8 mouse cellular contexts compared by ENCODE assay signal in the genomic region with DNA sequence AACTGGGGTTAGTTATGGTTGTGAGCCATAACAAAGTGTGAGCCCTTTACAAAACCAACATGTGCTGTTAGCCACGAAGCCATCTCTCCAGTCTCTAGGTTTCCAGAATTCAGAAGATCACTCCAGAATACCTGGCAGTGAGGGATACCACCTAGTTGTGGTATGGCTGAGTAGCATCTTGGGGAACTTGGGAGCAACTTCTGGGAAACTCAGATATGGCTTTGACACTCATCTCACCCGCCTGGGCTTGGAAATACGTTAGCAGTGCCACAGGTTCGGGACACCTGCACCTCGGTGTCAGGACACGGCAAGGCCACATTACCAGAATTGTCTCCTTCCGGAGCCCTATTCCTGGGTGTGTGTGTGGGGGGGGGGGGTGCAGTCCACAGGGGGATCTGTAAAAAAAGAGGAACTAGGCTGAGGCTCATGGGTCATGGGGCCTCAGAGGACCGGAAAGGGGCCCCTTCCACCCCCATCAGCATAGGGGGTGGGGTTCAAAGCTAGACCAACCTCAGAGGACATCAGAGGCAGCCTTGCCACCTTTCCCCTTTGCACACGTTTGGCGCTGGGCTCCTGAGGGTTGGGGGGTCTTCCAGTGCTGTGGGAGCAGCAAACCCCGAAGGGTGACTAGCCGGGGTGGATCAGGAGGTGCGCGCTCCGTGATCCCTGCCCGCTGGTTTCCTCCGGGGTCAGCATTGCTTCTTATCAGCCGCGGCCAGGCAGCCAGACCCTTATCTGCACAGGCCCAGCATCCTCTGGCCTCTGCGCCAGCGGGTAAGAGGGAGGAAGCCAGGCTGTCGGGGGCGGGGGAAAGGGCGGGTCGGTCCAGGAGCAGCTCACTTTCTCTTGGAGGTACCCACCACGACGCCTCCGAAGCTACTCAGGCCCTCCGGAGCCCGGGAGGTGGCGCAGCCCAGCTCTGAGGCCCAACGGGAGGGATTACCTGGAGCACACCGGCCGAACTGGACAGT. TPM values are rescaled to one million over a fixed set of nuclear protein-coding genes. Genes with fewer than 3 reads are reported as not detected.
DNase-seq lines count a peak whose midpoint lies in the region; ATAC-seq and TF ChIP-seq lines count a peak whose summit lies in the region.

Gene Lyl1, plus strand, starts transcription at position 517 of the 971 bp plus-strand sequence.

- DNase-seq in cerebellum, postnatal 25 days = peak; percentile 29 to 40
- no peak for DNase-seq in cerebellum, adult 11 months
- peak; percentile 79 for DNase-seq in forebrain, embryonic 11.5 days (ENCODE audit: low spot score)
- peak; percentile 79 for DNase-seq in heart, postnatal 36 days
- peak; percentile 74 for DNase-seq in limb, embryonic 10.5 days (ENCODE audit: low spot score)
- peak; percentile 78 for DNase-seq in stomach, postnatal 0 days (ENCODE audit: low spot score)
- DNase-seq in retina, embryonic 14.5 days (ENCODE audit: low spot score) = no peak

- H3K27ac ChIP-seq in forebrain, embryonic 11.5 days (ENCODE audit: low read depth, low read length) = 0 out of 2 replicates have a peak within 1 kb of the TSS, but pooled peaks have one; percentile 6
- H3K27ac ChIP-seq in limb, embryonic 10.5 days = peak within 1 kb of the TSS; percentile 43
- H3K27ac ChIP-seq in stomach, postnatal 0 days (replicated peaks) = peak within 1 kb of the TSS; percentile 70

- peak; percentile 34; the same call in 1 of the 2 replicates for ATAC-seq in forebrain, embryonic 11.5 days (replicated peaks; ENCODE audit: low FRiP score)
- ATAC-seq in megakaryocyte-erythroid progenitor cell, adult 5-6 weeks (replicated peaks; ENCODE audit: low FRiP score, low TSS enrichment, poor library complexity, severe bottlenecking) = peak; percentile 72
- peak; percentile 25 for ATAC-seq in stomach, postnatal 0 days (ENCODE audit: low FRiP score, low TSS enrichment)

- peak; percentile 50 for TF ChIP-seq CTCF in stomach, postnatal 0 days (IDR thresholded peaks at IDR 0.05; ENCODE audit: low read depth)

- 10% methylated on average over 34 of the region's 34 CpGs for WGBS in forebrain, embryonic 11.5 days
- 9% methylated on average over 34 of the region's 34 CpGs for WGBS in limb, embryonic 10.5 days
- WGBS in stomach, postnatal 0 days = 20% methylated on average over 31 of the region's 34 CpGs

- peaks cover 7% of the 10 kb centered on the region; the same call in 1 of the 2 replicates for H3K4me1 ChIP-seq in forebrain, embryonic 11.5 days (replicated peaks; ENCODE audit: control insufficient read depth, insufficient read depth, low read length)
- peaks cover 45% of the 10 kb centered on the region for H3K4me1 ChIP-seq in limb, embryonic 10.5 days
- peaks cover 2% of the 10 kb centered on the region; the same call in 1 of the 2 replicates for H3K4me1 ChIP-seq in stomach, postnatal 0 days (replicated peaks; ENCODE audit: control insufficient read depth, insufficient read depth)

- no peaks in the 10 kb centered on the region for H3K9me3 ChIP-seq in forebrain, embryonic 11.5 days (ENCODE audit: control insufficient read depth, low read length)
- H3K9me3 ChIP-seq in limb, embryonic 10.5 days (replicated peaks) = no peaks in the 10 kb centered on the region
- no peaks in the 10 kb centered on the region for H3K9me3 ChIP-seq in stomach, postnatal 0 days (ENCODE audit: control insufficient read depth, low read length)

- no peak for TF ChIP-seq EP300 in stomach, postnatal 0 days (optimal IDR thresholded peaks at IDR 0.05)

- no peaks in the 10 kb centered on the region; the same call in 1 of the 2 replicates for H3K36me3 ChIP-seq in forebrain, embryonic 11.5 days (ENCODE audit: control insufficient read depth, insufficient read depth, low read length)
- H3K36me3 ChIP-seq in limb, embryonic 10.5 days = peaks cover 41% of the 10 kb centered on the region
- H3K36me3 ChIP-seq in stomach, postnatal 0 days (ENCODE audit: control insufficient read depth, insufficient read depth, low read length) = peaks cover 2% of the 10 kb centered on the region; the same call in 1 of the 2 replicates

- H3K4me2 ChIP-seq in forebrain, embryonic 11.5 days (ENCODE audit: low read depth, low read length, severe bottlenecking) = no peak within 1 kb of the TSS
- H3K4me2 ChIP-seq in stomach, postnatal 0 days (replicated peaks; ENCODE audit: low read depth) = peak within 1 kb of the TSS; percentile 25

- H3K27me3 ChIP-seq in forebrain, embryonic 11.5 days (ENCODE audit: control insufficient read depth, insufficient read depth, low read length) = peaks cover 50% of the 10 kb centered on the region
- peaks cover 52% of the 10 kb centered on the region for H3K27me3 ChIP-seq in limb, embryonic 10.5 days (ENCODE audit: low read depth, poor library complexity, severe bottlenecking)
- no peaks in the 10 kb centered on the region for H3K27me3 ChIP-seq in stomach, postnatal 0 days (ENCODE audit: control insufficient read depth, insufficient read depth, low read length)

- peak within 1 kb of the TSS; percentile 23; the same call in 1 of the 2 replicates for H3K9ac ChIP-seq in forebrain, embryonic 11.5 days (ENCODE audit: low read length)
- peak within 1 kb of the TSS; percentile 31 for H3K9ac ChIP-seq in stomach, postnatal 0 days (ENCODE audit: low read length)

- 0 out of 2 replicates have a peak within 1 kb of the TSS, but pooled peaks have one; percentile 6 for H3K4me3 ChIP-seq in forebrain, embryonic 11.5 days (ENCODE audit: low read depth, low read length)
- peak within 1 kb of the TSS; percentile 39 for H3K4me3 ChIP-seq in limb, embryonic 10.5 days
- H3K4me3 ChIP-seq in stomach, postnatal 0 days (ENCODE audit: low read depth, low read length) = peak within 1 kb of the TSS; percentile 19

- intact Hi-C loops in heart, postnatal 36 days (cut with DNase I) = no loop called here

RNA-seq across cellular contexts. Expression of gene Lyl1, which starts in this region (rescaled TPM):
- polyA plus RNA-seq in forebrain, embryonic 11.5 days (2014; fragmentation: Nextera tagmentation; extraction: Ambion mirVana) = 5.0 and 5.7 TPM in 2 replicates
- total RNA-seq in heart, postnatal 36 days (2021) = 1 to 10 TPM; 5.4 to 5.7 TPM
- polyA plus RNA-seq in limb, embryonic 10.5 days (2016; fragmentation: Nextera tagmentation; extraction: Ambion mirVana) = 4.6 and 4.7 TPM in 2 replicates
- 44.2 and 65.2 TPM in 2 replicates for total RNA-seq in megakaryocyte-erythroid progenitor cell, adult 5-6 weeks (2014; fragmentation: Nextera tagmentation)
- 9.5 and 10.1 TPM in 2 replicates for total RNA-seq in megakaryocyte-erythroid progenitor cell, adult 5-6 weeks (2017)
- polyA plus RNA-seq in stomach, postnatal 0 days (2015; fragmentation: Nextera tagmentation; extraction: Ambion mirVana) = 4.0 and 4.3 TPM in 2 replicates

Comparison
In these comparisons a context has a peak if more than half of its experiments do, and no peak if none do; other contexts are left out.
1. DNase-seq: peak in cerebellum, postnatal 25 days (2 of 2), forebrain, embryonic 11.5 days (single experiment), heart, postnatal 36 days (2 of 2), limb, embryonic 10.5 days (single experiment) and stomach, postnatal 0 days (single experiment); none in cerebellum, adult 11 months (single experiment) and retina, embryonic 14.5 days (single experiment).
2. H3K27ac ChIP-seq: peak in every context shown above with its lines; median percentile 70 in stomach, postnatal 0 days; 43 in limb, embryonic 10.5 days; 6 in forebrain, embryonic 11.5 days.
3. Peak in every context shown above with its lines, with median percentiles within 50 percentile points of each other: ATAC-seq and H3K4me3 ChIP-seq.